Mouse (Mus musculus): ENCODE results near the gene Ttc13. TPM values are rescaled to one million over a fixed set of nuclear protein-coding genes. Genes with fewer than 3 reads are reported as not detected.

The Ttc13 gene
- polyA plus RNA-seq, 1 experiment: 9.2 TPM

- Histone ChIP-seq H3K36me3 (ENCODE audit: control insufficient read depth, insufficient read depth, low read length) (no peaks in the 10 kb centered on the region), H3K27me3 (ENCODE audit: control insufficient read depth, insufficient read depth, low read length) (no peaks in the 10 kb centered on the region), H3K4me3 (ENCODE audit: control insufficient read depth, low read depth, low read length) (no peak overlapping the region), H3K27ac (ENCODE audit: control insufficient read depth, insufficient read depth, low read depth, low read length) (0 out of 2 replicates have a peak overlapping the region, but pooled peaks have one; percentile 16), H3K4me1 (ENCODE audit: control insufficient read depth, insufficient read depth, low read length) (peaks cover 26% of the 10 kb centered on the region)
- TF ChIP-seq CTCF (IDR thresholded peaks at IDR 0.05; ENCODE audit: control insufficient read depth, insufficient read depth, insufficient replicate concordance, low read depth, low read length) (no peak), POLR2A (IDR thresholded peaks at IDR 0.05; ENCODE audit: control insufficient read depth, low read depth, low read length) (no peak)
Measured at GRCm38 (mm10) chr8:124643540-124644339, 78.0 kb downstream of the Ttc13 start.

GRCm38 (mm10) chr8:124641599-124641998, 80.2 kb downstream of the Ttc13 start:
- no peaks in the 10 kb centered on the region for H3K27me3 ChIP-seq (ENCODE audit: control insufficient read depth, insufficient read depth, low read length)
- H3K4me1 ChIP-seq (ENCODE audit: control insufficient read depth, insufficient read depth, low read length): peaks cover 26% of the 10 kb centered on the region
- H3K27ac ChIP-seq (ENCODE audit: control insufficient read depth, insufficient read depth, low read depth, low read length): no peak overlapping the region
- TF ChIP-seq CTCF (IDR thresholded peaks at IDR 0.05; ENCODE audit: control insufficient read depth, insufficient read depth, insufficient replicate concordance, low read depth, low read length) (no peak), POLR2A (IDR thresholded peaks at IDR 0.05; ENCODE audit: control insufficient read depth, low read depth, low read length) (no peak)
- H3K36me3 ChIP-seq (ENCODE audit: control insufficient read depth, insufficient read depth, low read length): no peaks in the 10 kb centered on the region
- no peak overlapping the region for H3K4me3 ChIP-seq (ENCODE audit: control insufficient read depth, low read depth, low read length)

GRCm38 (mm10) chr8:124635247-124635502, 86.6 kb downstream of the Ttc13 start:
- no peaks in the 10 kb centered on the region for H3K4me1 ChIP-seq (ENCODE audit: control insufficient read depth, insufficient read depth, low read length)
- no peaks in the 10 kb centered on the region for H3K27me3 ChIP-seq (ENCODE audit: control insufficient read depth, insufficient read depth, low read length)
- no peak for TF ChIP-seq POLR2A (IDR thresholded peaks at IDR 0.05; ENCODE audit: control insufficient read depth, low read depth, low read length)
- no peak for TF ChIP-seq CTCF (IDR thresholded peaks at IDR 0.05; ENCODE audit: control insufficient read depth, insufficient read depth, insufficient replicate concordance, low read depth, low read length)
- no peaks in the 10 kb centered on the region for H3K36me3 ChIP-seq (ENCODE audit: control insufficient read depth, insufficient read depth, low read length)
- H3K27ac ChIP-seq (ENCODE audit: control insufficient read depth, insufficient read depth, low read depth, low read length): no peak overlapping the region
- H3K4me3 ChIP-seq (ENCODE audit: control insufficient read depth, low read depth, low read length): no peak overlapping the region

GRCm38 (mm10) chr8:124634411-124635246, 87.2 kb downstream of the Ttc13 start:
- TF ChIP-seq POLR2A (IDR thresholded peaks at IDR 0.05; ENCODE audit: control insufficient read depth, low read depth, low read length): no peak
- TF ChIP-seq CTCF (IDR thresholded peaks at IDR 0.05; ENCODE audit: control insufficient read depth, insufficient read depth, insufficient replicate concordance, low read depth, low read length): no peak
- Histone ChIP-seq H3K36me3 (ENCODE audit: control insufficient read depth, insufficient read depth, low read length) (no peaks in the 10 kb centered on the region), H3K27ac (ENCODE audit: control insufficient read depth, insufficient read depth, low read depth, low read length) (no peak overlapping the region), H3K4me3 (ENCODE audit: control insufficient read depth, low read depth, low read length) (no peak overlapping the region), H3K27me3 (ENCODE audit: control insufficient read depth, insufficient read depth, low read length) (no peaks in the 10 kb centered on the region), H3K4me1 (ENCODE audit: control insufficient read depth, insufficient read depth, low read length) (no peaks in the 10 kb centered on the region)

GRCm38 (mm10) chr8:124633001-124633703, 88.6 kb downstream of the Ttc13 start:
- Histone ChIP-seq H3K4me3 (ENCODE audit: control insufficient read depth, low read depth, low read length) (no peak overlapping the region), H3K27ac (ENCODE audit: control insufficient read depth, insufficient read depth, low read depth, low read length) (no peak overlapping the region; the same call in 1 of the 2 replicates), H3K4me1 (ENCODE audit: control insufficient read depth, insufficient read depth, low read length) (no peaks in the 10 kb centered on the region), H3K27me3 (ENCODE audit: control insufficient read depth, insufficient read depth, low read length) (no peaks in the 10 kb centered on the region), H3K36me3 (ENCODE audit: control insufficient read depth, insufficient read depth, low read length) (no peaks in the 10 kb centered on the region)
- no peak for TF ChIP-seq POLR2A (IDR thresholded peaks at IDR 0.05; ENCODE audit: control insufficient read depth, low read depth, low read length)
- no peak for TF ChIP-seq CTCF (IDR thresholded peaks at IDR 0.05; ENCODE audit: control insufficient read depth, insufficient read depth, insufficient replicate concordance, low read depth, low read length)

- no peaks in the 10 kb centered on the region for H3K36me3 ChIP-seq (ENCODE audit: control insufficient read depth, insufficient read depth, low read length)
- no peak overlapping the region for H3K27ac ChIP-seq (ENCODE audit: control insufficient read depth, insufficient read depth, low read depth, low read length)
- no peaks in the 10 kb centered on the region for H3K27me3 ChIP-seq (ENCODE audit: control insufficient read depth, insufficient read depth, low read length)
- no peak overlapping the region for H3K4me3 ChIP-seq (ENCODE audit: control insufficient read depth, low read depth, low read length)
- TF ChIP-seq POLR2A (IDR thresholded peaks at IDR 0.05; ENCODE audit: control insufficient read depth, low read depth, low read length) (no peak), CTCF (IDR thresholded peaks at IDR 0.05; ENCODE audit: control insufficient read depth, insufficient read depth, insufficient replicate concordance, low read depth, low read length) (no peak)
- H3K4me1 ChIP-seq (ENCODE audit: control insufficient read depth, insufficient read depth, low read length): no peaks in the 10 kb centered on the region; the same call in 1 of the 2 replicates
Measured at GRCm38 (mm10) chr8:124631966-124632365, 89.8 kb downstream of the Ttc13 start.

- Histone ChIP-seq H3K36me3 (ENCODE audit: control insufficient read depth, insufficient read depth, low read length) (no peaks in the 10 kb centered on the region), H3K27me3 (ENCODE audit: control insufficient read depth, insufficient read depth, low read length) (no peaks in the 10 kb centered on the region), H3K4me1 (ENCODE audit: control insufficient read depth, insufficient read depth, low read length) (no peaks in the 10 kb centered on the region; the same call in 1 of the 2 replicates), H3K27ac (ENCODE audit: control insufficient read depth, insufficient read depth, low read depth, low read length) (no peak overlapping the region), H3K4me3 (ENCODE audit: control insufficient read depth, low read depth, low read length) (no peak overlapping the region)
- TF ChIP-seq CTCF (IDR thresholded peaks at IDR 0.05; ENCODE audit: control insufficient read depth, insufficient read depth, insufficient replicate concordance, low read depth, low read length) (no peak), POLR2A (IDR thresholded peaks at IDR 0.05; ENCODE audit: control insufficient read depth, low read depth, low read length) (no peak)
Measured at GRCm38 (mm10) chr8:124630891-124631290, 90.9 kb downstream of the Ttc13 start.
